Comparison of ENCODE assay signal across 9 mouse cellular contexts in the genomic region with DNA sequence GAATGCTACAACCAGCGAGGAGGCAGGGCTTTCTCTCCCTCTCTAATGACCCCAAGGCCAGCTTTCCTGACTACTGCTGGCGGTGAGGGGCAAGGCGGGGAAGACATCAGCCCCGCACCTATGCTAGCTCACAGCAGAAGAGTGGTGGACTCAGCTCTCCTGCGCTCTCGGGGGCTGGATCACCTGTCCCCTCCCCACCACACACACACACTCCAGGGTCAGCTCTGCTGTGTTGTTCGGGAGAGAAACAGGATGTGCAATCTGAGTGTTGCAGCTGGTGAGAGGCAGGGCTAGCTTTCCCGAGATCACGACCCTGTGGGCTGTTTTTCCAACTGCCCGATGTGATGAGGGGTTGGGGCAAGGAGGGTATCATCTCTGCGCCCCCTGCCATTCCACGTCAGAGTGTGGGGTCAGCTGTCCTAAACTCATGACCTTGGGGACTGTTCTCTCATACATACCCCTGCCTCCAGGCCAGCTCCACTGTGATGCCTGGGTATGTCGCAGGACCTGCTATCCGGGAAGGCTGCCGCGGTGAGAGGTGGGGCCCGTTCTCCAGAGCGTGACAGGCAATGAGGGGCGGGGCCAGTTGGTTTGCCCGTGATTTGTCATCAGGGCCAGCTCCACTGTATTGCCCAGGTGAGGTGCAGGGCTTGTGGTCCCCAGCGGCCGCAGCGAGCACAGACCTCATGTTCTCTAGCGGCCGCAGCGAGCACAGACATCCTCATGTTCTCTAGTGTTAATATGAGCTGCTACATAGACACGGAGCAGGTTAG. TPM values are rescaled to one million over a fixed set of nuclear protein-coding genes. Genes with fewer than 3 reads are reported as not detected.
A peak's percentile ranks its signal among the peaks of the same experiment; 100 is the strongest.
DNase-seq lines count a peak whose midpoint lies in the region; ATAC-seq lines count a peak whose summit lies in the region.
"Had no signal": no experiment of that assay in that cellular context is flagged by ENCODE, and none has a peak within 500 bp of the region (broad histone marks: within the 10 kb centered on the region; RNA-seq: fewer than 3 reads in every experiment).

No protein-coding gene starts in this region.

- peaks cover 39% of the 10 kb centered on the region for H3K27me3 ChIP-seq in hindbrain, embryonic 14.5 days (ENCODE audit: control insufficient read depth, insufficient read depth, low read length)
- peaks cover 25% of the 10 kb centered on the region for H3K27me3 ChIP-seq in neural tube, embryonic 15.5 days (replicated peaks)

- WGBS in hindbrain, embryonic 14.5 days: 16% methylated on average over 27 of the region's 27 CpGs
- 16% methylated on average over 27 of the region's 27 CpGs for WGBS in neural tube, embryonic 15.5 days

- peak; percentile 40 for ATAC-seq in hindbrain, embryonic 14.5 days (ENCODE audit: low FRiP score)
- peak; percentile 63 for ATAC-seq in neural tube, embryonic 15.5 days (ENCODE audit: low FRiP score)

- no peak overlapping the region for H3K27ac ChIP-seq in hindbrain, embryonic 14.5 days
- H3K27ac ChIP-seq in neural tube, embryonic 15.5 days (replicated peaks): no peak overlapping the region

- peak overlapping the region; percentile 46 for H3K4me2 ChIP-seq in hindbrain, embryonic 14.5 days (replicated peaks)
- H3K4me2 ChIP-seq in neural tube, embryonic 15.5 days: peak overlapping the region; percentile 55

- H3K9me3 ChIP-seq in hindbrain, embryonic 14.5 days (ENCODE audit: control insufficient read depth, low read length): no peaks in the 10 kb centered on the region
- no peaks in the 10 kb centered on the region for H3K9me3 ChIP-seq in neural tube, embryonic 15.5 days (replicated peaks)

- H3K4me1 ChIP-seq in hindbrain, embryonic 14.5 days (replicated peaks; ENCODE audit: control insufficient read depth, insufficient read depth, low read length): peaks cover 9% of the 10 kb centered on the region; the same call in 1 of the 2 replicates
- H3K4me1 ChIP-seq in neural tube, embryonic 15.5 days: peaks cover 13% of the 10 kb centered on the region

- 0 out of 2 replicates have a peak overlapping the region, but pooled peaks have one; percentile 16 for H3K9ac ChIP-seq in hindbrain, embryonic 14.5 days
- H3K9ac ChIP-seq in neural tube, embryonic 15.5 days (replicated peaks): no peak overlapping the region; the same call in 1 of the 2 replicates

- H3K36me3 ChIP-seq in hindbrain, embryonic 14.5 days (replicated peaks; ENCODE audit: control insufficient read depth, insufficient read depth): no peaks in the 10 kb centered on the region
- H3K36me3 ChIP-seq in neural tube, embryonic 15.5 days: no peaks in the 10 kb centered on the region

- DNase-seq in lung, adult 18-20 months: peak; percentile 50 to 64
- DNase-seq in lung, postnatal 25 days (ENCODE audit: low spot score): no peak
- DNase-seq in cerebellum, adult 9-11 months: peak; percentile 92
- no peak for DNase-seq in hindbrain, embryonic 14.5 days (ENCODE audit: low spot score)
- peak; percentile 69 for DNase-seq in liver
- no peak for DNase-seq in Muller cell, postnatal 12 days (ENCODE audit: inconsistent ontology term)
- DNase-seq in spleen, postnatal 14 days (ENCODE audit: low spot score in 2 of 2): no peak

- peak overlapping the region; percentile 14 for H3K4me3 ChIP-seq in hindbrain, embryonic 14.5 days (replicated peaks; ENCODE audit: low read length)
- H3K4me3 ChIP-seq in neural tube, embryonic 15.5 days (replicated peaks): peak overlapping the region; percentile 20

RNA-seq across cellular contexts. Expression of a gene that starts 6.9 kb away (rescaled TPM):
- polyA plus RNA-seq in hindbrain, embryonic 14.5 days (2014; fragmentation: Nextera tagmentation; extraction: Ambion mirVana): 1.3 and 1.4 TPM in 2 replicates
- 1.4 and 1.6 TPM in 2 replicates for polyA plus RNA-seq in neural tube, embryonic 15.5 days (2015; fragmentation: Nextera tagmentation; extraction: Ambion mirVana)

RNA-seq across cellular contexts. Expression of a gene that starts 7.0 kb away (rescaled TPM):
- 0.36 TPM in 1 of 2 replicates, not detected in the other for polyA plus RNA-seq in hindbrain, embryonic 14.5 days (2014; fragmentation: Nextera tagmentation; extraction: Ambion mirVana)
- 0.27 TPM in 1 of 2 replicates, not detected in the other for polyA plus RNA-seq in neural tube, embryonic 15.5 days (2015; fragmentation: Nextera tagmentation; extraction: Ambion mirVana)
- polyA plus RNA-seq: brain, embryonic 14.5 days had no signal

RNA-seq across cellular contexts. Expression of a gene that starts 16.7 kb away (rescaled TPM):
- not detected in 2 replicates for polyA plus RNA-seq in hindbrain, embryonic 14.5 days (2014; fragmentation: Nextera tagmentation; extraction: Ambion mirVana)
- polyA plus RNA-seq in neural tube, embryonic 15.5 days (2015; fragmentation: Nextera tagmentation; extraction: Ambion mirVana): not detected in 2 replicates
- polyA plus RNA-seq: brain, embryonic 14.5 days had no signal

RNA-seq across cellular contexts. Expression of a gene that starts 30.0 kb away (rescaled TPM):
- 2.5 and 3.5 TPM in 2 replicates for polyA plus RNA-seq in hindbrain, embryonic 14.5 days (2014; fragmentation: Nextera tagmentation; extraction: Ambion mirVana)
- 3.4 and 4.1 TPM in 2 replicates for polyA plus RNA-seq in neural tube, embryonic 15.5 days (2015; fragmentation: Nextera tagmentation; extraction: Ambion mirVana)

RNA-seq across cellular contexts. Expression of a gene that starts 30.1 kb away (rescaled TPM):
- polyA plus RNA-seq in hindbrain, embryonic 14.5 days (2014; fragmentation: Nextera tagmentation; extraction: Ambion mirVana): 0.11 TPM in 1 of 2 replicates, not detected in the other
- polyA plus RNA-seq in neural tube, embryonic 15.5 days (2015; fragmentation: Nextera tagmentation; extraction: Ambion mirVana): 0.13 TPM in 1 of 2 replicates, not detected in the other
- polyA plus RNA-seq: brain, embryonic 14.5 days had no signal

Comparison
In these comparisons a context has a peak if more than half of its experiments do, and no peak if none do; other contexts are left out.
1. DNase-seq: peak in lung, adult 18-20 months (2 of 2), cerebellum, adult 9-11 months (single experiment) and liver (single experiment); none in lung, postnatal 25 days (single experiment), hindbrain, embryonic 14.5 days (single experiment), Muller cell, postnatal 12 days (single experiment) and spleen, postnatal 14 days (0 of 2).